Mouse (Mus musculus): ENCODE measurements around the gene Cabin1. TPM values are rescaled to one million over a fixed set of nuclear protein-coding genes. Genes with fewer than 3 reads are reported as not detected.

Cabin1 gene
- polyA plus RNA-seq, 1 experiment from 2014 or later, result 13.9 TPM

GRCm38 (mm10) chr10:75684035-75685004 lies 79.8 kb downstream of the Cabin1 start:
- TF ChIP-seq CTCF (IDR thresholded peaks at IDR 0.05; ENCODE audit: low read depth) (no peak), EP300 (optimal IDR thresholded peaks at IDR 0.05) (no peak)
- Histone ChIP-seq H3K9me3 (ENCODE audit: control insufficient read depth, low read length) (no peaks in the 10 kb centered on the region), H3K4me2 (replicated peaks; ENCODE audit: low read depth) (no peak overlapping the region), H3K4me3 (ENCODE audit: low read depth, low read length) (no peak overlapping the region), H3K27ac (replicated peaks) (no peak overlapping the region), H3K4me1 (replicated peaks; ENCODE audit: control insufficient read depth, insufficient read depth) (no peaks in the 10 kb centered on the region), H3K9ac (ENCODE audit: low read length) (no peak overlapping the region), H3K27me3 (ENCODE audit: control insufficient read depth, insufficient read depth, low read length) (no peaks in the 10 kb centered on the region), H3K36me3 (ENCODE audit: control insufficient read depth, insufficient read depth, low read length) (no peaks in the 10 kb centered on the region)
- WGBS, result 52% methylated on average over 12 of the region's 12 CpGs
- ATAC-seq (ENCODE audit: low FRiP score, low TSS enrichment), result peak; percentile 61; the same call in 1 of the 2 replicates
- peak; percentile 39 for DNase-seq (ENCODE audit: low spot score)

- TF ChIP-seq CTCF (IDR thresholded peaks at IDR 0.05; ENCODE audit: low read depth) (no peak), EP300 (optimal IDR thresholded peaks at IDR 0.05) (no peak)
- peaks cover 6% of the 10 kb centered on the region for H3K4me1 ChIP-seq (replicated peaks; ENCODE audit: control insufficient read depth, insufficient read depth)
- no peak for DNase-seq (ENCODE audit: low spot score)
- WGBS, result 93% methylated on average over 9 of the region's 10 CpGs
- H3K9me3 ChIP-seq (ENCODE audit: control insufficient read depth, low read length), result no peaks in the 10 kb centered on the region
- no peaks in the 10 kb centered on the region for H3K27me3 ChIP-seq (ENCODE audit: control insufficient read depth, insufficient read depth, low read length)
- no peak overlapping the region for H3K27ac ChIP-seq (replicated peaks)
- no peak overlapping the region for H3K4me3 ChIP-seq (ENCODE audit: low read depth, low read length)
- no peak overlapping the region for H3K9ac ChIP-seq (ENCODE audit: low read length)
- no peak overlapping the region for H3K4me2 ChIP-seq (replicated peaks; ENCODE audit: low read depth)
- H3K36me3 ChIP-seq (ENCODE audit: control insufficient read depth, insufficient read depth, low read length), result no peaks in the 10 kb centered on the region
- ATAC-seq (ENCODE audit: low FRiP score, low TSS enrichment), result no peak
These were observed 83.6 kb downstream of the Cabin1 start for GRCm38 (mm10) chr10:75680574-75681001.

- TF ChIP-seq CTCF (IDR thresholded peaks at IDR 0.05; ENCODE audit: low read depth), result no peak
- Histone ChIP-seq H3K4me3 (ENCODE audit: low read depth, low read length) (no peak overlapping the region), H3K27me3 (ENCODE audit: control insufficient read depth, insufficient read depth, low read length) (no peaks in the 10 kb centered on the region), H3K4me1 (replicated peaks; ENCODE audit: control insufficient read depth, insufficient read depth) (peaks cover 6% of the 10 kb centered on the region), H3K9me3 (ENCODE audit: control insufficient read depth, low read length) (no peaks in the 10 kb centered on the region), H3K36me3 (ENCODE audit: control insufficient read depth, insufficient read depth, low read length) (no peaks in the 10 kb centered on the region), H3K4me2 (replicated peaks; ENCODE audit: low read depth) (no peak overlapping the region), H3K9ac (ENCODE audit: low read length) (no peak overlapping the region), H3K27ac (replicated peaks) (no peak overlapping the region)
- DNase-seq (ENCODE audit: low spot score) (no peak), ATAC-seq (ENCODE audit: low FRiP score, low TSS enrichment) (no peak)
- WGBS, result 77% methylated on average over 6 of the region's 6 CpGs
These were observed 84.9 kb downstream of the Cabin1 start for GRCm38 (mm10) chr10:75679204-75679603.

GRCm38 (mm10) chr10:75677989-75678388 lies 86.2 kb downstream of the Cabin1 start:
- Histone ChIP-seq H3K4me2 (replicated peaks; ENCODE audit: low read depth) (no peak overlapping the region), H3K27ac (replicated peaks) (peak overlapping the region; percentile 85), H3K9ac (ENCODE audit: low read length) (no peak overlapping the region; the same call in 1 of the 2 replicates), H3K9me3 (ENCODE audit: control insufficient read depth, low read length) (no peaks in the 10 kb centered on the region), H3K36me3 (ENCODE audit: control insufficient read depth, insufficient read depth, low read length) (no peaks in the 10 kb centered on the region), H3K4me1 (replicated peaks; ENCODE audit: control insufficient read depth, insufficient read depth) (peaks cover 6% of the 10 kb centered on the region), H3K4me3 (ENCODE audit: low read depth, low read length) (no peak overlapping the region), H3K27me3 (ENCODE audit: control insufficient read depth, insufficient read depth, low read length) (no peaks in the 10 kb centered on the region)
- no peak for DNase-seq (ENCODE audit: low spot score)
- TF ChIP-seq EP300 (optimal IDR thresholded peaks at IDR 0.05), result no peak
- no peak for TF ChIP-seq CTCF (IDR thresholded peaks at IDR 0.05; ENCODE audit: low read depth)
- WGBS, result 56% methylated on average over 5 of the region's 5 CpGs
- ATAC-seq (ENCODE audit: low FRiP score, low TSS enrichment), result no peak

GRCm38 (mm10) chr10:75677571-75677970 lies 86.6 kb downstream of the Cabin1 start:
- TF ChIP-seq CTCF (IDR thresholded peaks at IDR 0.05; ENCODE audit: low read depth), result no peak
- no peak for TF ChIP-seq EP300 (optimal IDR thresholded peaks at IDR 0.05)

More at GRCm38 (mm10) chr10:75677571-75677970, 86.6 kb downstream of the Cabin1 start:
- Histone ChIP-seq H3K27me3 (ENCODE audit: control insufficient read depth, insufficient read depth, low read length) (no peaks in the 10 kb centered on the region), H3K27ac (replicated peaks) (peak overlapping the region; percentile 85), H3K9ac (ENCODE audit: low read length) (no peak overlapping the region; the same call in 1 of the 2 replicates), H3K4me1 (replicated peaks; ENCODE audit: control insufficient read depth, insufficient read depth) (peaks cover 6% of the 10 kb centered on the region), H3K36me3 (ENCODE audit: control insufficient read depth, insufficient read depth, low read length) (no peaks in the 10 kb centered on the region), H3K9me3 (ENCODE audit: control insufficient read depth, low read length) (no peaks in the 10 kb centered on the region), H3K4me2 (replicated peaks; ENCODE audit: low read depth) (no peak overlapping the region), H3K4me3 (ENCODE audit: low read depth, low read length) (no peak overlapping the region)
- WGBS, result 66% methylated on average over 2 of the region's 2 CpGs
- ATAC-seq (ENCODE audit: low FRiP score, low TSS enrichment) (no peak), DNase-seq (ENCODE audit: low spot score) (no peak)

Measured in stomach, postnatal 0 days (tissue).